Mouse (Mus musculus) MEL (cell line): ENCODE results near the gene Pom121l2. TPM values are rescaled to one million over a fixed set of nuclear protein-coding genes. Genes with fewer than 3 reads are reported as not detected.
A peak's percentile ranks its signal among the peaks of the same experiment; 100 is the strongest.

Experiments used
- DNase-seq: peaks from one replicate; pipeline ENCODE4 v3.0.0; 2011; ENCODE audit warnings: low read depth, low spot score
- H3K27ac ChIP-seq: 2 replicates; pipeline ENCODE4 v1.5.1; 2012; ENCODE audit warnings: low read depth, mild to moderate bottlenecking, control low read depth, low read length, moderate library complexity; ENCODE audit not compliant: control insufficient read depth
- H3K27me3 ChIP-seq, 2 experiments: fragments of 150-350 bp in 1 of 2; sonication (generic) in 1 of 2; 2 replicates each; pipeline ENCODE4 v1.6.1; 2012; ENCODE audit warnings: low read length in 2 of 2, mild to moderate bottlenecking in 2 of 2, improper control_type of control experiment in 1 of 2, moderate library complexity in 1 of 2; ENCODE audit not compliant: insufficient read depth in 2 of 2, control insufficient read depth in 1 of 2
- H3K36me3 ChIP-seq, 2 experiments: 2 replicates each; pipeline ENCODE4 v1.6.1; 2012 to 2014; ENCODE audit warnings: low read length in 2 of 2, improper control_type of control experiment in 1 of 2, inconsistent platforms in 1 of 2, mild to moderate bottlenecking in 1 of 2; ENCODE audit not compliant: insufficient read depth in 2 of 2, control insufficient read depth in 1 of 2
- H3K4me1 ChIP-seq, 2 experiments: fragments of 150-350 bp in 1 of 2; sonication (generic) in 1 of 2; 2 replicates each; pipeline ENCODE4 v1.6.1; 2012; ENCODE audit warnings: low read length in 2 of 2, improper control_type of control experiment in 1 of 2, mild to moderate bottlenecking in 1 of 2; ENCODE audit not compliant: insufficient read depth in 2 of 2, control insufficient read depth in 1 of 2
- H3K4me3 ChIP-seq, 2 experiments: fragments of 150-350 bp in 1 of 2; sonication (generic) in 1 of 2; 2 replicates each; pipeline ENCODE4 v1.5.1; 2012; ENCODE audit warnings: low read depth in 2 of 2, low read length in 2 of 2, mild to moderate bottlenecking in 2 of 2, moderate library complexity in 2 of 2, control low read depth in 1 of 2, improper control_type of control experiment in 1 of 2; ENCODE audit not compliant: control insufficient read depth in 1 of 2, insufficient read depth in 1 of 2
- H3K79me2 ChIP-seq: 2 replicates; pipeline ENCODE4 v1.6.1; 2012; ENCODE audit warnings: mild to moderate bottlenecking, low read length, moderate library complexity; ENCODE audit not compliant: control insufficient read depth, poor library complexity, insufficient read depth
- H3K9ac ChIP-seq: 2 replicates; pipeline ENCODE4 v1.6.1; 2012; ENCODE audit warnings: low read depth, mild to moderate bottlenecking, control low read depth, low read length, moderate library complexity; ENCODE audit not compliant: control insufficient read depth, poor library complexity, severe bottlenecking
- H3K9me3 ChIP-seq: fragments of 150-350 bp; sonication (generic); replicated peaks from 2 replicates; pipeline ENCODE4 v1.6.1; 2012; ENCODE audit warnings: mild to moderate bottlenecking, low read length, improper control_type of control experiment, moderate library complexity; ENCODE audit not compliant: insufficient read depth
- BHLHE40 ChIP-seq: IDR thresholded peaks from 2 replicates; pipeline ENCODE4 v1.6.1; 2012; ENCODE audit warnings: low read depth, mild to moderate bottlenecking, inconsistent platforms, low read length, improper control_type of control experiment, borderline replicate concordance
- CHD1 ChIP-seq: IDR thresholded peaks from 2 replicates; pipeline ENCODE4 v1.6.1; 2012; ENCODE audit warnings: low read depth, mild to moderate bottlenecking, inconsistent platforms, low read length, improper control_type of control experiment
- CTCF ChIP-seq, 3 experiments: IDR thresholded peaks in 2 of 3; conservative IDR thresholded peaks in 1 of 3; 2 replicates each; pipeline ENCODE4 v1.5.1; 2011 to 2012; ENCODE audit warnings: low read length in 3 of 3, low read depth in 2 of 3, mild to moderate bottlenecking in 2 of 3, improper control_type of control experiment in 1 of 3, inconsistent platforms in 1 of 3, mixed read lengths in 1 of 3, moderate library complexity in 1 of 3; ENCODE audit not compliant: control insufficient read depth in 1 of 3, insufficient read depth in 1 of 3, poor library complexity in 1 of 3, severe bottlenecking in 1 of 3
- ELF1 ChIP-seq: IDR thresholded peaks from 2 replicates; pipeline ENCODE4 v1.6.1; 2014; ENCODE audit warnings: low read depth, mild to moderate bottlenecking, inconsistent platforms, low read length, improper control_type of control experiment, moderate library complexity
- EP300 ChIP-seq, 2 experiments: IDR thresholded peaks; 2 replicates each; pipeline ENCODE4 v1.6.1; 2011; ENCODE audit warnings: improper control_type of control experiment in 2 of 2, low read length in 2 of 2, low read depth in 1 of 2, mild to moderate bottlenecking in 1 of 2
- ETS1 ChIP-seq: IDR thresholded peaks from 2 replicates; pipeline ENCODE4 v1.6.1; 2012; ENCODE audit warnings: low read depth, mild to moderate bottlenecking, inconsistent platforms, low read length, improper control_type of control experiment, moderate library complexity
- GABPA ChIP-seq: IDR thresholded peaks from 2 replicates; pipeline ENCODE4 v1.6.1; 2012; ENCODE audit warnings: low read depth, mild to moderate bottlenecking, inconsistent platforms, low read length, improper control_type of control experiment, moderate library complexity
- GATA1 ChIP-seq: IDR thresholded peaks from 2 replicates; pipeline ENCODE4 v1.6.1; 2011; ENCODE audit warnings: low read depth, low read length, improper control_type of control experiment
- HCFC1 ChIP-seq: IDR thresholded peaks from 2 replicates; pipeline ENCODE4 v1.6.1; 2012; ENCODE audit warnings: low read depth, mild to moderate bottlenecking, inconsistent platforms, low read length, improper control_type of control experiment, moderate library complexity
- JUND ChIP-seq: IDR thresholded peaks from 2 replicates; pipeline ENCODE4 v1.6.1; 2011; ENCODE audit warnings: low read depth, mild to moderate bottlenecking, improper control_type of control experiment, low read length
- KAT2A ChIP-seq: conservative IDR thresholded peaks from 2 replicates; pipeline ENCODE4 v1.6.1; 2012; ENCODE audit warnings: low read depth, low read length, improper control_type of control experiment, inconsistent platforms
- MAFK ChIP-seq: IDR thresholded peaks from 2 replicates; pipeline ENCODE4 v1.6.1; 2011; ENCODE audit warnings: low read depth, mild to moderate bottlenecking, low read length, improper control_type of control experiment, borderline replicate concordance
- MAX ChIP-seq: IDR thresholded peaks from 2 replicates; pipeline ENCODE4 v1.6.1; 2011; ENCODE audit warnings: low read length, improper control_type of control experiment
- MAZ ChIP-seq: IDR thresholded peaks from 2 replicates; pipeline ENCODE4 v1.6.1; 2012; ENCODE audit warnings: low read depth, mild to moderate bottlenecking, inconsistent platforms, low read length, improper control_type of control experiment
- MXI1 ChIP-seq: IDR thresholded peaks from 2 replicates; pipeline ENCODE4 v1.6.1; 2011; ENCODE audit warnings: mild to moderate bottlenecking, low read depth, low read length, improper control_type of control experiment
- MYC ChIP-seq: IDR thresholded peaks from 2 replicates; pipeline ENCODE4 v1.6.1; 2011; ENCODE audit warnings: low read depth, mild to moderate bottlenecking, low read length, improper control_type of control experiment, moderate library complexity
- NELFE ChIP-seq: IDR thresholded peaks from 2 replicates; pipeline ENCODE4 v1.6.1; 2011; ENCODE audit warnings: low read depth, low read length, improper control_type of control experiment
- NRF1 ChIP-seq: IDR thresholded peaks from 2 replicates; pipeline ENCODE4 v1.6.1; 2014; ENCODE audit warnings: low read depth, mild to moderate bottlenecking, inconsistent platforms, low read length, improper control_type of control experiment, moderate library complexity; ENCODE audit not compliant: poor library complexity, insufficient read depth, severe bottlenecking
- POLR2A ChIP-seq, 2 experiments: IDR thresholded peaks; 2 replicates each; pipeline ENCODE4 v1.6.1; 2011 to 2012; ENCODE audit warnings: low read length in 2 of 2, mild to moderate bottlenecking in 2 of 2, control low read depth in 1 of 2, improper control_type of control experiment in 1 of 2, low read depth in 1 of 2, moderate library complexity in 1 of 2; ENCODE audit not compliant: control insufficient read depth in 1 of 2, insufficient read depth in 1 of 2, poor library complexity in 1 of 2
- POLR2AphosphoS2 ChIP-seq: IDR thresholded peaks from 2 replicates; pipeline ENCODE4 v1.6.1; 2011; ENCODE audit warnings: low read length, improper control_type of control experiment
- RAD21 ChIP-seq: IDR thresholded peaks from 2 replicates; pipeline ENCODE4 v1.6.1; 2011; ENCODE audit warnings: mild to moderate bottlenecking, low read depth, low read length, improper control_type of control experiment
- RCOR1 ChIP-seq: IDR thresholded peaks from 2 replicates; pipeline ENCODE4 v1.6.1; 2012; ENCODE audit warnings: low read depth, mild to moderate bottlenecking, inconsistent platforms, low read length, improper control_type of control experiment
- SIN3A ChIP-seq: IDR thresholded peaks from 2 replicates; pipeline ENCODE4 v1.6.1; 2012; ENCODE audit warnings: low read length, improper control_type of control experiment, inconsistent platforms
- SMC3 ChIP-seq: IDR thresholded peaks from 2 replicates; pipeline ENCODE4 v1.6.1; 2011; ENCODE audit warnings: low read depth, low read length, improper control_type of control experiment
- TAL1 ChIP-seq: IDR thresholded peaks from 2 replicates; pipeline ENCODE4 v1.6.1; 2012; ENCODE audit warnings: mild to moderate bottlenecking, inconsistent platforms, low read length, moderate library complexity, mixed read lengths
- TBP ChIP-seq: IDR thresholded peaks from 2 replicates; pipeline ENCODE4 v1.8.0; 2011; ENCODE audit warnings: low read depth, low read length, improper control_type of control experiment
- TCF12 ChIP-seq: IDR thresholded peaks from 2 replicates; pipeline ENCODE4 v1.6.1; 2014; ENCODE audit warnings: low read depth, mild to moderate bottlenecking, inconsistent platforms, low read length, improper control_type of control experiment, moderate library complexity
- UBTF ChIP-seq: IDR thresholded peaks from 2 replicates; pipeline ENCODE4 v1.6.1; 2012; ENCODE audit warnings: low read depth, mild to moderate bottlenecking, inconsistent platforms, low read length, improper control_type of control experiment, moderate library complexity, borderline replicate concordance; ENCODE audit not compliant: insufficient read depth
- ZMIZ1 ChIP-seq: IDR thresholded peaks from 2 replicates; pipeline ENCODE4 v1.6.1; 2012; ENCODE audit warnings: low read depth, mild to moderate bottlenecking, inconsistent platforms, low read length, improper control_type of control experiment, moderate library complexity
- polyA plus RNA-seq, 2 experiments: library from polyadenylated mRNA; stranded (reverse) in 1 of 2; unstranded in 1 of 2; fragments of >175 nt in 1 of 2; fragments of >200 nt in 1 of 2; gene quantifications; 2 replicates each; pipeline versions ENCODE4 v1.2.1 to v1.2.4; 2012; ENCODE audit warnings: low replicate concordance in 2 of 2, low read depth in 1 of 2; ENCODE audit not compliant: insufficient read length in 2 of 2, insufficient read depth in 1 of 2, missing spikeins in 1 of 2
- total RNA-seq: library from RNA; depleted of rRNA; stranded (reverse); fragments of 300-350 nt; gene quantifications from 2 replicates; pipeline ENCODE4 v1.2.3, GENCODE M21; 2012

The Pom121l2 gene
- total and polyA plus RNA-seq, 3 experiments = not detected

GRCm38 (mm10) chr13:21944592-21944925, 36.4 kb upstream of the Pom121l2 start:
- Histone ChIP-seq H3K4me3 (peak overlapping the region; percentile 75 to 88), H3K9ac (peak overlapping the region; percentile 65), H3K79me2 (no peaks in the 10 kb centered on the region), H3K36me3 (peaks cover 0 to 4% of the 10 kb centered on the region in 2 experiments; a peak in 1 of 4 replicates), H3K27me3 (no peaks in the 10 kb centered on the region)
- peak; percentile 89 for DNase-seq
- TF ChIP-seq TCF12 (0 out of 2 replicates have a peak, but pooled peaks have one; percentile 4), MYC (no peak), TBP (peak; percentile 86), NELFE (no peak), ELF1 (no peak), ETS1 (no peak)
- TF ChIP-seq, all 39 proteins: peak for 2
- Histone ChIP-seq H3K4me1 (no peaks in the 10 kb centered on the region), H3K9me3 (no peaks in the 10 kb centered on the region), H3K27ac (no peak overlapping the region)

- Histone ChIP-seq H3K27me3 (no peaks in the 10 kb centered on the region), H3K9me3 (no peaks in the 10 kb centered on the region), H3K36me3 (peaks cover 0 to 4% of the 10 kb centered on the region in 2 experiments; a peak in 1 of 4 replicates), H3K27ac (no peak within 1 kb of the TSS), H3K4me3 (peak within 1 kb of the TSS; percentile 75 to 88), H3K9ac (peak within 1 kb of the TSS; percentile 65), H3K4me1 (no peaks in the 10 kb centered on the region), H3K79me2 (no peaks in the 10 kb centered on the region)
- peak; percentile 92 for DNase-seq
- no peak for TF ChIP-seq TAL1
- no peak for TF ChIP-seq BHLHE40
- TF ChIP-seq SMC3 = no peak
- TF ChIP-seq GATA1 = no peak
- peak; percentile 43 for TF ChIP-seq MAX
- no peak for TF ChIP-seq EP300 (IDR thresholded peaks at IDR 0.05; ENCODE audit: low read depth in 1 of 2, low read length in 2 of 2)
- TF ChIP-seq CTCF (IDR thresholded peaks at IDR 0.05 in 2 of 3, conservative IDR thresholded peaks at IDR 0.05 in 1 of 3; ENCODE audit: control insufficient read depth in 1 of 3, insufficient read depth in 1 of 3, low read depth in 2 of 3, low read length in 3 of 3, poor library complexity in 1 of 3, severe bottlenecking in 1 of 3) = peak in 1 of 3 experiments; percentile 35; a peak in 2 of 6 replicates
- TF ChIP-seq MAZ = peak; percentile 39; the same call in 1 of the 2 replicates
- peak; percentile 91 for TF ChIP-seq HCFC1
- no peak for TF ChIP-seq UBTF
- no peak for TF ChIP-seq ETS1
- peak; percentile 64 for TF ChIP-seq SIN3A
- no peak for TF ChIP-seq CHD1
- TF ChIP-seq NRF1 = peak; percentile 59
- TF ChIP-seq GABPA = no peak
- TF ChIP-seq MXI1 = peak; percentile 82
- no peak for TF ChIP-seq MAFK
- TF ChIP-seq KAT2A = no peak; the same call in 1 of the 2 replicates
- peak; percentile 60 for TF ChIP-seq ELF1
- TF ChIP-seq RCOR1 = no peak
- TF ChIP-seq ZMIZ1 = no peak
- 0 out of 4 replicates have a peak, but pooled peaks of 1 of the 2 experiments have one; percentile 30 for TF ChIP-seq POLR2A (IDR thresholded peaks at IDR 0.05; ENCODE audit: control insufficient read depth in 1 of 2, insufficient read depth in 1 of 2, low read depth in 1 of 2, low read length in 2 of 2, poor library complexity in 1 of 2)
- TF ChIP-seq POLR2AphosphoS2 = no peak
- no peak for TF ChIP-seq RAD21
- no peak for TF ChIP-seq JUND
Observed at GRCm38 (mm10) chr13:21944926-21945740, 35.9 kb upstream of the Pom121l2 start, which contains the start of gene Zfp184. TSS of gene Zfp184 (plus strand) at chr13:21945094.
